Mouse (Mus musculus): ENCODE results near the gene Rimkla.
"Not testable (repeated sequence)": the region's sequence is repeated elsewhere in the genome, so short reads cannot be mapped to it uniquely, and the experiment has no call there.

Gene Rimkla

GRCm38 (mm10) chr4:119492291-119492932 lies at the start of gene Rimkla:
Gene Rimkla, minus strand, starts transcription at chr4:119492628.
- DNase-seq (ENCODE audit: low spot score in 2 of 2), result peak; percentile 6 to 44

GRCm38 (mm10) chr4:119540533-119540890 lies 48.1 kb upstream of the Rimkla start:
- no peak for DNase-seq (ENCODE audit: low spot score in 2 of 2)

- peak; percentile 13 to 26 for DNase-seq (ENCODE audit: low spot score in 2 of 2)
Measured at GRCm38 (mm10) chr4:119539836-119540532, 47.6 kb upstream of the Rimkla start.

GRCm38 (mm10) chr4:119539031-119539824 lies 46.8 kb upstream of the Rimkla start, which contains the start of gene Frg2f1:
Gene Frg2f1, minus strand, starts transcription at chr4:119539529.
- DNase-seq (ENCODE audit: low spot score in 2 of 2), result peak; percentile 91 to 94

- no peak for DNase-seq (ENCODE audit: low spot score in 2 of 2)
Measured at GRCm38 (mm10) chr4:119537436-119537835, 45.0 kb upstream of the Rimkla start.

- not testable (repeated sequence) for DNase-seq (ENCODE audit: low spot score in 2 of 2)
Measured at GRCm38 (mm10) chr4:119536615-119537014, 44.2 kb upstream of the Rimkla start, which contains the start of gene Foxj3. Gene Foxj3, plus strand, starts transcription at chr4:119537004.

GRCm38 (mm10) chr4:119535103-119535502 lies 42.7 kb upstream of the Rimkla start:
- DNase-seq (ENCODE audit: low spot score in 2 of 2), result no peak

- no peak for DNase-seq (ENCODE audit: low spot score in 2 of 2)
Measured at GRCm38 (mm10) chr4:119531813-119532212, 39.4 kb upstream of the Rimkla start.

GRCm38 (mm10) chr4:119526329-119526845 lies 34.0 kb upstream of the Rimkla start:
- DNase-seq (ENCODE audit: low spot score in 2 of 2), result no peak

- DNase-seq (ENCODE audit: low spot score in 2 of 2), result no peak
Measured at GRCm38 (mm10) chr4:119524466-119524865, 32.0 kb upstream of the Rimkla start.

GRCm38 (mm10) chr4:119524010-119524409 lies 31.6 kb upstream of the Rimkla start:
- DNase-seq (ENCODE audit: low spot score in 2 of 2), result no peak

- no peak for DNase-seq (ENCODE audit: low spot score in 2 of 2)
Measured at GRCm38 (mm10) chr4:119523575-119523974, 31.1 kb upstream of the Rimkla start.

GRCm38 (mm10) chr4:119512731-119513141 lies 20.3 kb upstream of the Rimkla start:
- DNase-seq (ENCODE audit: low spot score in 2 of 2), result no peak

- DNase-seq (ENCODE audit: low spot score in 2 of 2), result no peak
Measured at GRCm38 (mm10) chr4:119511591-119511990, 19.2 kb upstream of the Rimkla start.

- DNase-seq (ENCODE audit: low spot score in 2 of 2), result no peak
Measured at GRCm38 (mm10) chr4:119498319-119498848, 6.0 kb upstream of the Rimkla start.

- no peak for DNase-seq (ENCODE audit: low spot score in 2 of 2)
Measured at GRCm38 (mm10) chr4:119492933-119493327, 502 bp upstream of the Rimkla start.

GRCm38 (mm10) chr4:119490806-119491205 lies 1.6 kb downstream of the Rimkla start:
- DNase-seq (ENCODE audit: low spot score in 2 of 2), result no peak

- DNase-seq (ENCODE audit: low spot score in 2 of 2), result no peak
Measured at GRCm38 (mm10) chr4:119489666-119490065, 2.8 kb downstream of the Rimkla start.

GRCm38 (mm10) chr4:119484882-119485281 lies 7.5 kb downstream of the Rimkla start:
- no peak for DNase-seq (ENCODE audit: low spot score in 2 of 2)

GRCm38 (mm10) chr4:119483051-119483450 lies 9.4 kb downstream of the Rimkla start:
- DNase-seq (ENCODE audit: low spot score in 2 of 2), result no peak

GRCm38 (mm10) chr4:119473150-119473549 lies 19.3 kb downstream of the Rimkla start:
- no peak for DNase-seq (ENCODE audit: low spot score in 2 of 2)

GRCm38 (mm10) chr4:119472545-119472944 lies 19.9 kb downstream of the Rimkla start:
- DNase-seq (ENCODE audit: low spot score in 2 of 2), result no peak

All from urinary bladder, postnatal 36 days (tissue).